Mouse (Mus musculus): ENCODE data around the gene Msx2.

Gene Msx2

GRCm38 (mm10) chr13:53472614-53473124 lies at the start of gene Msx2:
Gene Msx2 (minus strand): TSS chr13:53473074.
- peak; percentile 81 to 87 for DNase-seq

GRCm38 (mm10) chr13:53521468-53521867 lies 48.6 kb upstream of the Msx2 start:
- DNase-seq: peak in 1 of 2 experiments; percentile 21

GRCm38 (mm10) chr13:53520343-53520937 lies 47.6 kb upstream of the Msx2 start:
- DNase-seq: peak; percentile 13

DNA sequence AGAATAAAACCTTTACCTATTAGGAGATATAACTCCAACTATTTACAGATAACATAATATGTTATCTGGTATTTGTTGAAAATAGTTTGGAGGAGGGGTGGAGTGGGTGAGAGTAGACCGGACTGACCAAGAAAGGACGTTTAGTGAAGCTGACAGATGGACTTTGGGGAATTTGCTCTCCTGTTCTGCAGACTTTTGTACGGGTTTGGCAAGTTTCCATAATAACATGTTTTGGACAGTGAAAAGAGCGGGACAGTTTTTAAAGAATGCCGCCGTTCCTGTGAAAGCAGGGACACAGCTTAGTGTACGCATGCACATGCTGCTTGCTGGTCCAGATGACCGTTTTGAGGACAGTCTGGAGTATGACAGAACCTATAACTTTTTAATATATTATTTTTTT lies 46.9 kb upstream of the Msx2 start:
- peak in 1 of 2 experiments; percentile 23 for DNase-seq

DNA sequence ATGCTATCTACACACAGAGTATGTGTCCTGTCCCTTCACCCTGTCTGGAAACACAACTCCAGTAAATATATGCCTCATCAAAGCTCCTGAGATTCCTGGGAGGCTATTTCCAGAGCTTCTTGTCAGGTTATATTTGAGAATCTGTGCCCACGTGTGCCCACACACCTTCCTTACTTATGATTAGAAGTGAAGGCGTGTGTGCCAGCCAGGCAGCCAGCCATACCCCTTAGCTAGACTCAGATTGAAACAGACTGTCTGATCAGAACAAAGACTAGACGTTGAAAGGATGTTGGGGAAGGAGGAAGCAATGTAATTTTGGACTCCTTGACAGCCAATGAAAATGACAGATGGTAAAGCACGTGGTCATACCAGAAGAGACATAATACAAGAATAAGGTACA lies 45.4 kb upstream of the Msx2 start:
- no peak for DNase-seq

GRCm38 (mm10) chr13:53514574-53514973 lies 41.7 kb upstream of the Msx2 start:
- DNase-seq: no peak

GRCm38 (mm10) chr13:53511366-53511765 lies 38.5 kb upstream of the Msx2 start:
- no peak for DNase-seq

GRCm38 (mm10) chr13:53502406-53502805 lies 29.5 kb upstream of the Msx2 start:
- no peak for DNase-seq

- no peak for DNase-seq
These were observed 28.8 kb upstream of the Msx2 start for GRCm38 (mm10) chr13:53501561-53502253.

DNA sequence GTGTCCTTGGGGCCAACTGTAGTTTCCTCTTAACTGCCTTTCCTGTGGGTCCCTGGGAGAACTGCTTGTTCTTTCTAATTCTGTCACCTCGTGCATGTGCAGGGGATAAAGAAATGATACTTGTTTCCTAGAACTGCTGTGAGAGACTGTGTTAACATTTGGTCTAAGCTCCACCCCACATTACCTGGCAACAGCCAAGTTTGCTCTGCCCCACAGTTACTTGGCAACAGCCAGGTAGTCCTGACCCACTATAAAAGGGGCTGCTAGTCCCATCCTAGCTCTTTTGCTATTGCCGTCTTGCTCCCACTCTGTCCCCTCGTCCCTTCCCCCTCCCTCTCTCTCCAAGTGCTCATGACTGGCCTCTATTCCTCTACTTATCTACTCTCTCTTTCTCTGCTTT lies 28.2 kb upstream of the Msx2 start:
- DNase-seq: no peak

GRCm38 (mm10) chr13:53486512-53486911 lies 13.6 kb upstream of the Msx2 start:
- no peak for DNase-seq

- peak; percentile 59 to 68 for DNase-seq
These were observed 2.9 kb upstream of the Msx2 start for GRCm38 (mm10) chr13:53475701-53476188.

DNA sequence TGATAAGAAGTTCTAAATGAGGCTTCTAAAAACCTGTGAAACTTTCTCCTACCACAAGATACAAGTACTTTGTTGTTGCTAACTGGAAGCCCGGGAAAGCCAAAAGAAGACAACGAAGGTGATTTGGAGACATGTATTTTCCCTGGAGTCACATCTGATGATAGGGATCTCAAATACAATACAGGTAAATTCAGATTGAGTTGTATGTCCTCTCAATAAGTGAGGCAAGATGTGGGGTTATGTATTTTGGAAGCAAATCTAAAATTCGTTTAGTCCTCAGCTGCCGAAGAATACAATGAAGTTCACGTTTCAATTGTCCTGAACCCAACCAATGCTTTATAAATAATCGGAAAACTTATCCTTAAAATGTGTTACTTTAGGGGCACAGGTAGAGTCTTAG lies 1.6 kb upstream of the Msx2 start:
- DNase-seq: no peak

GRCm38 (mm10) chr13:53473991-53474390 lies 1.1 kb upstream of the Msx2 start:
- no peak for DNase-seq

- DNase-seq: no peak
These were observed 417 bp upstream of the Msx2 start for GRCm38 (mm10) chr13:53473291-53473690.

GRCm38 (mm10) chr13:53471926-53472613 lies 804 bp downstream of the Msx2 start:
- peak in 1 of 2 experiments; percentile 21 for DNase-seq

DNA sequence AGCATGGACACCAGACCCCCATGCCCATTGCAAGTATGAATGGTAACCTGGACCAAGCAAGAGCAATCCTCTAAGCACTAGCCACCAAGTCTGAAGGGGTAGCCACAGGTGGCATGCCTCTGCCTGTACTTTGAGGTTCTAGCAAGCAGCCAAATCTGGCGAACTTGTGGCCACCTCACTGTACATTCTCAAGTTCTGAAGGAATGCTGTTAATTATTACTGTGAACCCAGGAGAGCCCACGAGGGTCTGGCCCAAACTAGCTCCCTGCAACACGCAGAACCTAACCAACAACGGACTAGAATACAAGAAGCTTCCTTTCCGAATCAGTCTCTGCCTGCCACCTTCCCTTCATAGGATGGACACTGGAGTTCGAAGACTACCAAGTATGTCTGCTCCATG lies 1.5 kb downstream of the Msx2 start:
- peak in 1 of 2 experiments; percentile 10 for DNase-seq

GRCm38 (mm10) chr13:53470437-53471151 lies 2.3 kb downstream of the Msx2 start:
- DNase-seq: no peak

DNA sequence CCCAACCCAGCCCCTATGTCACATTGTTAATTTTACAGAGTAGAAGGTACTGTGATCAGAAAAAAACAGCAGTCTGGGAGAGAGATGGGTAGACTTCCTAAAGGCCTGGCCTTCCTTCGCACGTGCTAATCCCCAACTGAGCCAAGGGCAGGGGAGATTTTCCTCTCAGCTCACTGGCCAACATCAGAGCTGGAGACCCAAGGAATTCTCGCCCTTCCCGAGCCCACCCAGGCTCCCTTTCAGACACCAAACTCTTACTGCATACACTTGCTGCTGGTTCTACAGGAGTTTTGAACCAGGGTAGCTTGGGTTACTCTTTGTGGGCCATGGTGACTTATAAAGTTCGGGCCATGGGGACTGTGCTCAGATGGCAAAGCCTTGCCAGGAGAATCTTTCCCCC lies 3.1 kb downstream of the Msx2 start:
- DNase-seq: peak in 1 of 2 experiments; percentile 6

GRCm38 (mm10) chr13:53468171-53468570 lies 4.7 kb downstream of the Msx2 start:
- DNase-seq: peak in 1 of 2 experiments; percentile 21

GRCm38 (mm10) chr13:53466189-53466866 lies 6.5 kb downstream of the Msx2 start:
- DNase-seq: peak in 1 of 2 experiments; percentile 11

- peak in 1 of 2 experiments; percentile 26 for DNase-seq
These were observed 7.6 kb downstream of the Msx2 start for GRCm38 (mm10) chr13:53465191-53465820.

All from cerebellum, postnatal 10 days (tissue).